Mouse (Mus musculus) erythroblast, adult 5-6 weeks (primary cell): ENCODE data around the gene Plscr1. TPM values are rescaled to one million over a fixed set of nuclear protein-coding genes. Genes with fewer than 3 reads are reported as not detected.
A peak's percentile ranks its signal among the peaks of the same experiment; 100 is the strongest.

Experiments used
- ATAC-seq: replicated peaks from 2 replicates; pipeline ENCODE4 v1.8.0; 2016; ENCODE audit warnings: moderate number of reproducible peaks, mild to moderate bottlenecking, moderate TSS enrichment, inconsistent platforms; ENCODE audit not compliant: poor library complexity, low FRiP score, severe bottlenecking
- total RNA-seq, 2 experiments: library from RNA; stranded (forward) in 1 of 2; stranded (reverse) in 1 of 2; fragments of 150-400 nt in 1 of 2; fragments of 200-764, 138-1000 nt in 1 of 2; gene quantifications; 2 replicates each; pipeline versions ENCODE4 v1.2.3 to v1.2.4; 2015 to 2017; ENCODE audit warnings: low replicate concordance in 2 of 2

Plscr1 gene
- 17.8 and 35.2 TPM in 2 replicates for total RNA-seq (2015; ENCODE audit: low replicate concordance)
- total RNA-seq (2017; ENCODE audit: low replicate concordance) = 19.1 TPM in 2 replicates

DNA sequence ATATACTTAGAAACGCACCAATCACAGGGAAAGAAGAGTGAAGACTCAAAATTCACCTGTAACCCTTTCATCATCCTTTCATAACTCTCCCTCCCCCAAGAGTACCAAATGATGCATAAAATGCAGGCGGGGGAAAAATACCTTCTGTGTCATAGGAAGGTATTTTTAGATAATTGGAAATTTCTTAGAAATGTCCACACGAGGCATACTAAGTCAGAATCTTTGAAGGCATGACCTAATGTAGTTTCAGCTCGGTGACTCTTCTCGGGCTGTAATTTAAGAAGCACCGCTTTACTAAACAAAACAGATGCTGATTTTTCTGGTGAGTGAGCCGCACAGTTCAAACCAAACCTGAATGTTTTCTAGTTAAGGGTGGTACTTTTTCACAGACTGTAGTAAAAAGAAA, at the start of gene Plscr1:
TSS of gene Plscr1 (plus strand) at position 304 of the 406 bp plus-strand sequence.
- ATAC-seq = no peak

DNA sequence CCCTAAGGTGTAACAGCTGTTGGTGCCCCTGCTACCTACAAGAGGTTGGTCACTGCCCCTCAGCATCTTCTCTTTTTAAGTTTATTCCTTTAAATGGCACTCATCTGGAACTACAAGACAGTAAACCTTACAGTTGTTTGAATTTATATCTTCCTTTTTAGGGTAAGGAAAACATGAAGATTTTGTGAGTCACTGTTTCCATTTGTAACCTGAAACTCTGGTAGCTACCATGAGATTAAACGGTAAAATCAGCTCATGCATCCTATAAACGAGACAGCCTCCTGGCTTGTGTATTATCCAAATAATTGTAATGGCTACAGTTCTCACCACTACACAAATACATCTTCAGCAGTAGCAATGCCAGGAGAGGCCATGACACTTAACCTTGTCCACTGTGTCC, 45.2 kb upstream of the Plscr1 start:
- no peak for ATAC-seq

DNA sequence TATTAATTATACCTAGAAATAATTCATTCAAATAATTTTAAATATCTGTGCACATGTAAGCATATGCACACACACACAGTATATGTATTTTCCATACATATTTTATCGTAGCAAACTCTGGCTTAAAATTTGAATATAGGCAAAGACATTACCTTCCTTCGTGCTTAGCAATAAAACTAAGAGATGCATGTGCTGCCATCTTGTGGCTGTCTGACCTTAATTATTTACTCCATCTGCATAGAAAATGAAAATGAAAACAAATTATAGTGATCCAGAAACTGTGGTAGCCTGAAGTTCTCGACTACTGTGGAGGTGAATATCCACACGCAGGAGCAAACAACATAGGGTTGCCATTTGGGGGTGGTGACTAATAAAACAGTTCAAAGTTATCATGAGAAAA, 42.2 kb upstream of the Plscr1 start:
- no peak; the same call in 1 of the 2 replicates for ATAC-seq

DNA sequence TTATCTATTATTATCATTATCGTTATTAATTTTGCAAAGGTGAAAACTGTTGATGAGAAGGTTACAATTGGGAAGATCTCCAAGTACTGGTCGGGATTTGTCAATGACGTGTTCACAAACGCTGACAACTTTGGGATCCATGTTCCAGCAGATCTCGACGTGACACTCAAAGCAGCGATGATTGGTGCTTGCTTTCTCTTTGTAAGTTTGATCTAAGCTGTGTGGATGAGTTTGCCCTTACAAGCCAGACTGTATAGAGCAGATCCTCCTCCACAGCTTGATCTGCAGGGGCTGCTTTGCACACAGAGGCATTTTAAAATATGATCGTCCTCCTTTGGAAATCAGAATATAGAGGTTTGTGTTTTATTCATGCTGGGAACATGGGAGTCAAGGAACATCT, 41.8 kb upstream of the Plscr1 start:
- no peak for ATAC-seq

DNA sequence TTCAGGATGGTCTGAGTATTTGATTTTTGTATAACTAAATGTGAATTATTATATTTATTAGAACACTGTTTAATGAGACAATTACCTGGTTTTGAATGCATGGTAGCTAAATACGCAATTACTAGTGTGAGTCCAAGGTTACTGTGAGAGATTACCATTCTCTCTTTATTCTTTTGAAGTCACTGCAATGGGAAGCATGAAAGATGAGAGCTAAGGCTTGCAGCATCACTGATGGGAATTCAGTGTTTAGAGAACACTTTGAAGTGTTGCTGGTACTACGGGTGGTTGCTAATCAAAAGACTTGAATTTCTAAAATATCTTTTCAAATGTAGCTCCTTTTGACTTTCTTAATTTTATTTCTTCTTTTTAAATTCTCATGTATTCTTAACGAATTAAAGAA, 39.7 kb upstream of the Plscr1 start:
- no peak for ATAC-seq

DNA sequence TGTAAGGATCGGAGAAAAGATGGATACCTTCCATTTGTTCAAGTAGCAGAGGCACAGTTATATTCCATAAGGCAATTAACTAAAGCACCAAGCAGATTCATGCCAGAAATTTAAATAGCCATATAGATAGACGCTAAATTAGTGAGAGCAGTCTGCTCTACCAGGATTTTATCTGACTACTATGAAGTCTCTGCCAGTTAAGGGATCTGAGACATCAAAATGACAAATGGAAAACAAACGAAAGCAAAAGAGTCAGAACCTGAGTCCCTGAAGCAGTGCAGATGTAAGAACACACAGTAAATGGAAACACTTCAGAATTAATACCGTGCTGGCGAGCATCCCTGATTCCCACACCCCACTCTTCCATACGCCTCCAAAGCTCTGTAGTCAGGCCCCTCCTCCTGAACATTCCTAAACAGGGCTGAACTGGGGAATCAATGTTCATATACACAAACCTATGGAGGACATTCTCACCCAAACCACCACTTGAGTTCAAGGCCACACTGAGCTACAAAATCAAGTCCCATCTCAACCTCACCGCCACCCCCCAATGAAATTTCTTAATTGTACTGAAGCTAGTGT, 39.1 kb upstream of the Plscr1 start:
- ATAC-seq = no peak

DNA sequence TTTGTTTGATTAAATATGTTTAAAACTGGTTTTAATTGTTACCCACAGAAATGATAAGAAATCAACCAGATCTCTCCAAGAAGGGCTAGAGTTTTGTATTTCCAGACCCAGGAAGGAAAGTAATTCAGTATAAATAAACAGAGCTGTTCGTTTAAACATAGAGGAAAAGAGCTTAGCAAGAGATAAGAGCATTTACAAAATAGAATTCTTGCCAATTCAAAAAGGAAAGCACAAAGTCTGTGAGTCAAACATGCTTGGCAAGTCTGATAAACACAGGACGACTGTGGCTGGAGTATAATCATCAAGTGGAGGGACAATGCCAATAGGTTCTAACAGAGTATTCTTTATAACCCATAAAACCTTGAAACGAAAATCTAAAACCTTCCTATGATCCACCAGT, 38.5 kb upstream of the Plscr1 start:
- ATAC-seq = no peak

DNA sequence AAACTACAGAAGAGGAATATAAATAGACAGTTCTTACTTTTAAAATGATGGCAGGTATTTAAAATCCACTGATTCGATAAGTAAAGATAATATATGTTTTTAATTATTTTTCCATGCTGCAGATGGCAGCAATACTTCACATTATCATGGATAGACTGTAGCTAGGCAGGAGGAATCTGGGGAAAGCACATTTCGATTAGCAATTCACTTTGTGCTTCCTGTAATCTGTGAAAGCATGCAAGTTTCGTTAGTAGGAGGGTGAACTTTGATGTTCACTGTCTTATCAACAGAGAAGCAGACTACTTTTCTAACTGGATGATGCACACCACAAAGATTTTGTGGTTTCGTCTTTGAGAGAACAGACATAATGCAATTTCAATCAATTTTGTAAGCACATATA, 32.1 kb upstream of the Plscr1 start:
- ATAC-seq = no peak

DNA sequence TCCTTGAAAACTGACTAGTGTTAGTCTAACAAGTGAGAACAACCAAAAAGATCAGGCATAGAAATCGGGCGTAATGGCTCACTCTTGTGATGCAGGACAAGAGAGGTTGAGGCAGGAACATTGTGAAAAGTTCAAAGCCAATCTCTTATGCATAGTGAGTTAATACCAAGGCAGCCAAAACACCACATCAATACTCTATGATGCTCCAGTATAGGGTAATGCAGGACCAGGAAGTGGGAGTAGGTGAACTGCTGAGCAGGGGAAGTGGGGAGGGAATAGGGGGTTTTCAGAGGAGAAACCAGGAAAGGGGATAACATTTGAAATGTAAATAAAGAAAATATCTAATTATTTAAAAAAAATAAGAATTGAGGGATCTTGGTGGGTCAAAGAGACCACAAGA, 31.7 kb upstream of the Plscr1 start:
- no peak for ATAC-seq

DNA sequence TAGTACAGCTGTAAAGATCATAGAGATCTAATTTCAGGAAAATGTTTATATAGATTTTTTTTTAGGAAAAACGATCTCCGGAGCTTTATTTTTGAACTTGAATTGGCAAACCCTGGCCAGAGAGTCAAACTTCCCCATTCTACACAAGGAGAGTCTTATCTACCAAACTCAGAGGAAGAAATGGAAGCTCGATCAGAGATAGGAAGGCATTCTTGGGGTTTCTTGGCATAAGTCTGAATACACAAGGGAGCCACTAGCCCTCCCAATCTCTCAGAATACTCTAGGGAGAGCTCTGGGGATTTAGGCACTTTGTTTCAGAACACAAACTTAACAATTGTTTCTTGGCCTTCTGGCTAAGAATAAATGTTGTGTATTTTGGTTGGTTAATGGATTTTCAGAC, 29.4 kb upstream of the Plscr1 start:
- no peak for ATAC-seq

DNA sequence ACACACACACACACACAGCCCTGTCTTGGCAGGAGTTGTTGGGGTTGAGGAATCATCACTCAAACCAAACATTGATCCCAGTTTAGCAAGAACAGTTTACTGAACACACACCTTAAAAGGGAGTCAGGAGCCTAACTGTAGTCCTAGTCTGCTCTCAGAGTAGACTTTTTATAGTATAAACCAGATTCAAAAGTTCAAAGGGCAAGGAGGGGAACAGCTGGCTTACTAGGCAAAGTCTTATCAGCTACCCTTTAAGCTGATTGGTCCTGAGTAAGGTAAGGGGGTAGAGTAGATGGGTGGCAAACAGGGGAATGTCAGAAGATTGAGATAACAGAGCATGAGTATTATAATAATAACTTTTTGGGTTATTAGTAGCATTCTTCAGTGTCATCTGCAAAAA, 28.1 kb upstream of the Plscr1 start:
- ATAC-seq = no peak

DNA sequence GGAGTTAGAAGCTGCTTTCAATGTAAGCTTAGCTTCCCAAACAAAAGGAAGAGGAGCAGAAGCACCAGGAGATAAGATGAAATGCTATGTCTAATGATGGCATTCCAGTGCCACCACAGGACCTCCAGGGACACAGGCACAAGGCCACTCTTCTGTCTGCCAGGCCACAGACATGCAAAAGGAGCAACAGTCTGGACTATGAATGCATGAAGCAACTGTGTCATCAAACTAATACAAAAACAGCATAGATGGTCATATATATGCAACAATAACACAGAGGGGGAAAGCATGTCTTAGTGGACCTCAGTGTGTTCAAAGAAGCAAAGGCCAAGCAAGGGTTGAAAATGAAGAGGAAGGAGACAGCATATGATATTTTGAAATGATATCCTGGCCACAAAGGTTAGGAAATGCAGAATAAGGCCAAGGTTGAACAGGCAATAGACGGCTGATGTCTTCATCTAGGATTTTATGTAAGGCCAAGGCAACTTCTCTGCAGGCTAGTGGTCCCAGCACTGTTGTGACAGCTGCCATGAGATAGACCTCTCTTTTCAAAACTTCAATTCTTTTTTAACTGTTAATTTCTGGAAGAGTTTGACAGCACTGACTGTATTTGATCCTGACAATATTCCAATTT, 24.8 kb upstream of the Plscr1 start:
- ATAC-seq = no peak

DNA sequence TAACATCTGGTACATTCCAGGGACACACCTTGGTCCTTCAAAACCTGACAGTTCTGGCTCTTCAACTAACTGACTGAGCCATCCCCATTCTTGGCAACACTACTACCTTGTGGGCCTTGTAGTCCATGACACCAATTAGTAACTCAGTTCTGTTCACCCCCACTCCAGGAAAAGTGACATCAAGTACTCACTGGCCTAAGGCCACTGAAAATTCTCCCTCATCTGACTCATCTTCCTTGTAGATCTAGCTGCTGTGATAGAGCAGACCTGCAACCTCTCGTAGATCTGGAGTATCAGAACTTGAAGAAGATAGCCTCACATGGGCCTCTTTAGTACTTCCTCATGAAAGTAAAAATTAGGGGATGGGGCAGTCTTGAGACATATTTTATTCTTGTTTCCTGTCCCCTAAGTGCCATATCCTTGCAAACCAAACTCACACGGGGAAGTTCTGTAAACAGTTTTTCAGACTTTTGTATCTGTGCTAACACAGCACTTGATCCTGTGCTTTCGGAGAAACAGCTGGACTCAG, 23.4 kb upstream of the Plscr1 start:
- no peak for ATAC-seq

DNA sequence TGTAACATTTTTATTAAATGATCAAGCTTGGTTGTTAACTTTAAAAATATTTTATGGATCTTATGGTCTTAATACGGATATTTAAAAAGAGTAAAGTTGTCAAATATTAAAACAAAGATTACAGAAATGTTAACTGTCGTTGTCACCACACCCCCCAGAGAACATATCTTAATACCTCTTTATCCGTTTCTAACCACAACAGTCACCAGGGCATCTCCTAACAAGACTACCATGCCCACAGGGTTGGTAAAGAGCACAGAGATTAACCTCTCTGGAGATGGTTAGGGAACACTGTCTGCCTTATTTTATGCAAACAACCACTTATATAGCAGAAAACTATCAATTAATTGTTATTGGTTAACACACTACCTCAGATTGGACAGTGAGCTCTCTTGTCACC, 22.8 kb upstream of the Plscr1 start:
- no peak for ATAC-seq

DNA sequence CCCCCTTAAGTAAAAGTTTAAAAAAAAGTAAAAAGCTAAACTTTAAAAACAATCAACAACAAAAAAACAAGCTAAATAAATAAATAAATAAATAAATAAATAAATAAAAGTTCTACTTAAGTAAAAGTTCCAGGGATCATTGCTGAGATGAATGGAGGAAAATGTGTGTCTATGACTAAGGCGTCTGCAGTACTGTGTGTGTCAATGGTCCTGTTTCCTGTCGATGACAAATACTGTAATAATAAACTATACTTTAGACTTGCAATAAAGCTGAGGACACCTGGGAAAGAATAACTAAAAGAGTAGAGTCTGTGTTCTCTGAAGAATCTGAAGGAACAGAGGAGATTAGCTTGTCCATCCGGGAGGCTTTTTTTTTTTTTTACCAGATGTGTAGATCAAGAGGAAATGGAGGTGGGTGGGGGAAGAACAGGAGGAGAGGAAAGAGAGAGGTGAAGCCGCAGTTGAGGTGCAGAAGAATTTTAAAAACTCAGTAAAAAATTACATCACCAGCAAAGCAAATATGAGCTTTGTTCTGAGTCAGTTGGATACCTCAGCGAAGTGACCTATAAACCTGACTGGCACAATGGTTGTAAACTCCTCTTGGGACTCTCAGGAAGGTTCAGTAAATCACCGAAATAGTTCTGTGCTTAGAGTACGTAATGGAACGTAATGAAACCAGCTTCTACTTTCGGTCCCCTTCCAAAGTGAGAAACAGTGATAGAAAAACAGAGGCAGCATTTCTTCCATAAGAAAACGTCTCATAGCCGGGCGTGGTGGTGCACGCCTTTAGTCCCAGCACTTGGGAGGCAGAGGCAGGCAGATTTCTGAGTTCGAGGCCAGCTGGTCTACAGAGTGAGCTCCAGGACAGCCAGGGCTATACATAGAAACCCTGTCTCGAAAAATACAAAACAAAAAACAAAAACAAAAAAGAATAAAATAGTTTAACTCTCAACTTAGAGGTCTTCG, 20.4 kb upstream of the Plscr1 start:
- ATAC-seq = no peak

DNA sequence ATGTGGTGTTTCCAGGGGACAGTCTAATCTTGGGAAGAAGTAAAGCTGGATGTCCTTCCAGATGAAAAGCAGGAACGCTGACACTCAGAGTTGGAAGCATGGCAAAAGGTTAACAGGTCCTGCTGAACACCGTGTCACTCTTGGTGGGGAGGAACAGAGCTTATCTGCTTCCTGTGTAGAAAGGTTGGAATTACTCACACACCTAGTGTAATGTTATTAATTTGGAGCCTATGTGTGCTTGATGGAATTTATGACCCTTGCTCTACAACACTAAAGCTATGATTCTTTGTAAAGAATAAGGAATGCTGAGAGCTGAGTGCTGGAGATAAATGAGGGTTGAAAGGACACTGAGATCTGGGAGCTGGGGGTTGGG, 19.7 kb upstream of the Plscr1 start:
- ATAC-seq = no peak

DNA sequence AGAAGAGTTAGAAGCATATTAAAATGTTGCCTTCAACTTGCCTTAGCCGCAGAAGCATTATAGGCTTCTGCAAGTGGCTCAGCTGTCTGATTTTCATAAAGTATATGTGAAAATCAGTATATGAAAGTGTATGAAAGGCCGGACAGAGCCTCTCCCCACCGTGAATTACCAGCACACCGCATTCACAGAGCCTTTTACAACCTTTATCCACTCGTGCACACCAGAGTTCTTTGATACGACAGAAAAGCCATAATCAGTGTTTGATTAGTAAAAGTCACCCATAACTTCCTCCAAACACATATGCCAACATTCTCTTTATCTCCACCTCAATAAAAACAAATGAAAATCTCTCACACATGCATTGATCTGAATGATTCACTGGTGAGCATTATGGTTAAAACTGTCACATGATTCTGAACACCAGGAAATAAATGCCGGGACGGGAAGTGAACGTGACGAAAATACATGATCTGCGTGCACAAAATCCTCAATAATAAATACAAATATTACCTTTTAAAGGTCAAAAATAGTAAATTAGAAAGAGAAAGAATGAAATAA, 14.6 kb upstream of the Plscr1 start:
- no peak for ATAC-seq

DNA sequence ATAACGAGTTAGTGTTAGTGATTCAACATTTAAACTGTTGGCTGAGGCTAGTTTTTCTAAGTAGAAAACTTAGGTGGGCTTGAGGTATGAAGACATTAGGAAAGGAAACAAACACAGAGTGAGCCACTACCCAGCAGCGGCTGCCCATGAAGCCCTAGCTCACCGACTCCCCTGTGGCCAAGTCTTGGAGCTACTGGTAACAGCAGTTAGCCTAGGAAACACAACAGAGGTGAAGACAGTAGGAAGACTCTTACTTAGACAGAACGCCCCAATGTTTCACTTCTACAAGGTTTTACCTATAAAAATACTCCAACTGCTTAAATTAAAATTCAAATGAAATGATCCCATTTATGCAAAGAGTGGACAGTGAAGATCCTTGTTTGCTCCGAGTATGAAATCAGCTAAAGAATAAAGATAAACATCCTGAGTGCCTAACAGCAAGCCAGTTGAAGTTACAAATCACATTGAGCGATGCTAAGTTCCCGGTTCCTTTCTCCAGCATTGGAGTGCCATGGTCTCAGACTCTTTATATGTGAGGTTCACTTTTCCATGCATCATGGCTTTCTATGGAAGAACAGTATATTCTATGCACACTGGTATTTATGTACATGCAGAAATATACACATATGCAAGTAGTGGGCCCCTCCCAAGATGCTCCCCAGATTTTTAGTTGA, 640 bp upstream of the Plscr1 start:
- ATAC-seq = no peak

DNA sequence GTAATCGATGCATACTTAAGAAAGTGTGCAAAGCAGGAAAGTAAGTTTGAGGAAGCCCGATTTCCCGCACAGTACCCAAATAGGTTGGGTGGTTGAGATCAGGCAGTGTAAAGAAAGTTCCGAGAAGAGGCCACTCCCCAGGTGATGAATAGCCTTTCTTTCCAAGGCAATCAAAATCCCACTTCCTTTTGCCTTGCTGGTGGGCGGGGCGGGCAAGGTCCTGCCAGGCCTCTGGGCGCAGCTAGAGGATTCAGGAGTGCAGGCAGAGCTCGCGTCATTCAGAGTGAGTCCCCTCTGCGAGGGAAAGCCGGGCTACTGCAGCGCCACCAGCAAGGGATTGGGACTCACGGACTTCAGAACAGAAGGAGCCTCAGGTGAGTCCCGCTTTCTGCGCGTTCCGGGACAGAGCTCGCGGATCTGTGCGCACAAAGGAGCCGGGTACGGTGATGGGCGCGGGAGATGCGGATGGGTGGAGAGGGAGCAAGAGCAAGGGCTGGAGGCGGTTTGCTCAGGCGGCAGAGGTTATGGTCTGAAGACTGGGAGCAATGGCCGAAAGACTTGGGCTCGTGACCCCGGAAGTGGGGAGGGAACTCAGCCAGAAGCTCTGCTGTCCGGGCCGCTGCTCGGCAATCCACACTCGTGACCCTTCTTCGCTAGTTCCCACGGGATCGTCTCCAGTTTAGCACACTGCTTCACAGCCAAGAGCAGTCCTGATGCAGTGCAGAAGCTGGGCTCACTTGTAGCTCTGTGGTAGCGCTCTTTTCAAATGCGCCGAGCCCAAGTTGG, 630 bp downstream of the Plscr1 start:
- peak; percentile 74 for ATAC-seq
